ENCODE assay signal across 17 mouse cellular contexts in the genomic region with DNA sequence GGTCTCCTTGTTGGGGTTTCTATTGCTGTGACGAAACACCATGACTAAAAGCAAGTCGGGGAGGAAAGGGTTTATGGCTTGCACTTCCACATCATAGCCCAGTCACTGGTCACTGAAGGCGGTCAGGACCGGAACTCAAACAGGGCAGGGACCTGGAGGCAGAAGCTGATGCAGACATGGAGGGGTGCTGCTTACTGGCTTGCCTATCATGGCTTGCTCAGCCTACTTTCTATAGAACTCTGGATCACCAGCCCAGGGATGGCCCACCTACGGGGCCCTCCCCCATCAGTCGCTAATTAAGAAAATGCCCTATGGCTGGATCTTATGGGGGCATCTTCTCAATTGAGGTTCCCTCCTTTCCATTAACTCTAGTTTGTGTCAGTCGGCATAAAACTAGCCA. TPM values are rescaled to one million over a fixed set of nuclear protein-coding genes. Genes with fewer than 3 reads are reported as not detected.
DNase-seq lines count a peak whose midpoint lies in the region; ATAC-seq and TF ChIP-seq lines count a peak whose summit lies in the region.
"Had no signal": no experiment of that assay in that cellular context is flagged by ENCODE, and none has a peak within 500 bp of the region (broad histone marks: within the 10 kb centered on the region; RNA-seq: fewer than 3 reads in every experiment).

No protein-coding gene starts in this region.

- no peak overlapping the region for H3K27ac ChIP-seq in intestine, embryonic 15.5 days
- no peak overlapping the region for H3K27ac ChIP-seq in intestine, embryonic 16.5 days (ENCODE audit: low read length)
- no peak overlapping the region for H3K27ac ChIP-seq in lung, embryonic 15.5 days
- H3K27ac ChIP-seq in bone marrow macrophage, adult 2 months (ENCODE audit: insufficient read depth, low read depth, low read length), result peak overlapping the region; percentile 95
- H3K27ac ChIP-seq in intestine, postnatal 0 days (ENCODE audit: low read depth, low read length), result no peak overlapping the region
- H3K27ac ChIP-seq: embryonic facial prominence, embryonic 15.5 days; stomach, embryonic 15.5 days had no signal

- H3K4me1 ChIP-seq in intestine, embryonic 15.5 days (replicated peaks), result peaks cover 11% of the 10 kb centered on the region
- H3K4me1 ChIP-seq in intestine, embryonic 16.5 days (ENCODE audit: control insufficient read depth, insufficient read depth, low read length), result peaks cover 30% of the 10 kb centered on the region
- peaks cover 26% of the 10 kb centered on the region for H3K4me1 ChIP-seq in lung, embryonic 15.5 days
- H3K4me1 ChIP-seq in bone marrow macrophage, adult 2 months (ENCODE audit: control insufficient read depth, insufficient read depth, low read length), result peaks cover 19% of the 10 kb centered on the region
- H3K4me1 ChIP-seq in intestine, postnatal 0 days (replicated peaks; ENCODE audit: control insufficient read depth, insufficient read depth, low read length), result 0 out of 2 replicates have a peak, but pooled peaks cover 4% of the 10 kb centered on the region

- H3K9me3 ChIP-seq in intestine, embryonic 15.5 days, result no peaks in the 10 kb centered on the region
- H3K9me3 ChIP-seq in intestine, embryonic 16.5 days (ENCODE audit: control insufficient read depth, low read length), result no peaks in the 10 kb centered on the region
- no peaks in the 10 kb centered on the region for H3K9me3 ChIP-seq in lung, embryonic 15.5 days
- H3K9me3 ChIP-seq in intestine, postnatal 0 days (ENCODE audit: control insufficient read depth), result no peaks in the 10 kb centered on the region
- H3K9me3 ChIP-seq: embryonic facial prominence, embryonic 15.5 days; stomach, embryonic 15.5 days had no signal

- H3K27me3 ChIP-seq in intestine, embryonic 15.5 days (replicated peaks), result no peaks in the 10 kb centered on the region
- H3K27me3 ChIP-seq in intestine, embryonic 16.5 days (replicated peaks; ENCODE audit: control insufficient read depth, insufficient read depth, low read length), result no peaks in the 10 kb centered on the region
- no peaks in the 10 kb centered on the region for H3K27me3 ChIP-seq in lung, embryonic 15.5 days
- no peaks in the 10 kb centered on the region for H3K27me3 ChIP-seq in intestine, postnatal 0 days (replicated peaks; ENCODE audit: control insufficient read depth, insufficient read depth, low read length)
- H3K27me3 ChIP-seq: embryonic facial prominence, embryonic 15.5 days; stomach, embryonic 15.5 days had no signal

- no peaks in the 10 kb centered on the region for H3K36me3 ChIP-seq in intestine, embryonic 15.5 days
- no peaks in the 10 kb centered on the region for H3K36me3 ChIP-seq in intestine, embryonic 16.5 days (ENCODE audit: control insufficient read depth, insufficient read depth, low read length)
- H3K36me3 ChIP-seq in lung, embryonic 15.5 days, result no peaks in the 10 kb centered on the region
- H3K36me3 ChIP-seq in intestine, postnatal 0 days (ENCODE audit: control insufficient read depth, insufficient read depth), result no peaks in the 10 kb centered on the region
- H3K36me3 ChIP-seq: stomach, embryonic 15.5 days had no signal

- H3K4me2 ChIP-seq in intestine, embryonic 15.5 days (replicated peaks), result 0 out of 2 replicates have a peak overlapping the region, but pooled peaks have one; percentile 85
- H3K4me2 ChIP-seq in intestine, embryonic 16.5 days (ENCODE audit: low read depth, low read length), result no peak overlapping the region
- peak overlapping the region; percentile 83 for H3K4me2 ChIP-seq in lung, embryonic 15.5 days
- peak overlapping the region; percentile 89; the same call in 1 of the 2 replicates for H3K4me2 ChIP-seq in intestine, postnatal 0 days (replicated peaks; ENCODE audit: low read depth)

- ATAC-seq in intestine, embryonic 15.5 days, result no peak
- no peak for ATAC-seq in intestine, embryonic 16.5 days
- ATAC-seq in lung, embryonic 15.5 days (ENCODE audit: borderline replicate concordance, extremely low read depth, low FRiP score, low TSS enrichment), result no peak
- ATAC-seq in intestine, postnatal 0 days, result no peak
- ATAC-seq: forebrain, postnatal 0 days; liver, postnatal 0 days; midbrain, embryonic 16.5 days had no signal

- TF ChIP-seq POLR2A in bone marrow macrophage, adult 2 months (IDR thresholded peaks at IDR 0.05; ENCODE audit: borderline replicate concordance, low read depth, low read length), result no peak

- no peak overlapping the region for H3K9ac ChIP-seq in intestine, embryonic 15.5 days
- H3K9ac ChIP-seq in intestine, embryonic 16.5 days (ENCODE audit: low read depth, low read length), result no peak overlapping the region
- H3K9ac ChIP-seq in lung, embryonic 15.5 days, result no peak overlapping the region
- H3K9ac ChIP-seq in intestine, postnatal 0 days (ENCODE audit: low read depth, low read length), result no peak overlapping the region
- H3K9ac ChIP-seq: embryonic facial prominence, embryonic 15.5 days; forebrain, postnatal 0 days; liver, postnatal 0 days had no signal

- DNase-seq in lung, adult 18-20 months, result no peak
- no peak for DNase-seq in c-Kit-positive CD71-positive TER-119-positive erythroid progenitor cells, embryonic 14.5 days (ENCODE audit: low spot score)
- DNase-seq: adrenal gland, adult 2 months; cerebellum, postnatal 10 days; forebrain, postnatal 0 days; heart, postnatal 36 days; kidney, adult 9 months; liver, postnatal 0 days; retina, postnatal 1 day had no signal

- no peak for TF ChIP-seq CTCF in bone marrow macrophage, adult 2 months (IDR thresholded peaks at IDR 0.05; ENCODE audit: low read depth, low read length)
- TF ChIP-seq CTCF in intestine, postnatal 0 days (IDR thresholded peaks at IDR 0.05; ENCODE audit: low read depth), result no peak

- 88% methylated on average over 7 of the region's 7 CpGs for WGBS in intestine, embryonic 15.5 days
- WGBS in intestine, embryonic 16.5 days, result 86% methylated on average over 7 of the region's 7 CpGs
- WGBS in lung, embryonic 15.5 days, result 84% methylated on average over 7 of the region's 7 CpGs
- WGBS in intestine, postnatal 0 days, result 82% methylated on average over 7 of the region's 7 CpGs

- H3K4me3 ChIP-seq in intestine, embryonic 15.5 days (replicated peaks), result no peak overlapping the region
- no peak overlapping the region for H3K4me3 ChIP-seq in intestine, embryonic 16.5 days (ENCODE audit: low read length)
- H3K4me3 ChIP-seq in lung, embryonic 15.5 days, result 0 out of 2 replicates have a peak overlapping the region, but pooled peaks have one; percentile 89
- H3K4me3 ChIP-seq in bone marrow macrophage, adult 2 months (ENCODE audit: insufficient read depth, low read length), result peak overlapping the region; percentile 83
- H3K4me3 ChIP-seq in intestine, postnatal 0 days (ENCODE audit: low read depth, low read length), result no peak overlapping the region

RNA-seq across cellular contexts. Expression of a gene that starts 1.7 kb away (rescaled TPM):
- 54.0 and 54.4 TPM in 2 replicates for polyA plus RNA-seq in intestine, embryonic 15.5 days (2015; fragmentation: Nextera tagmentation; extraction: Ambion mirVana)
- polyA plus RNA-seq in intestine, embryonic 16.5 days (2015; fragmentation: Nextera tagmentation; extraction: Ambion mirVana), result 41.5 and 51.6 TPM in 2 replicates
- polyA plus RNA-seq in lung, embryonic 15.5 days (2015; fragmentation: Nextera tagmentation; extraction: Ambion mirVana), result 68.6 and 73.5 TPM in 2 replicates
- polyA plus RNA-seq in bone marrow macrophage, adult 2 months (2012; ENCODE audit: insufficient read depth, insufficient read length, missing spikeins), result 30.7 and 33.2 TPM in 2 replicates
- polyA plus RNA-seq in intestine, postnatal 0 days (2015; fragmentation: Nextera tagmentation; extraction: Ambion mirVana), result 26.1 and 28.6 TPM in 2 replicates

RNA-seq across cellular contexts. Expression of a gene that starts 2.3 kb away (rescaled TPM):
- 12.5 and 13.3 TPM in 2 replicates for polyA plus RNA-seq in intestine, embryonic 15.5 days (2015; fragmentation: Nextera tagmentation; extraction: Ambion mirVana)
- 10.0 and 11.4 TPM in 2 replicates for polyA plus RNA-seq in intestine, embryonic 16.5 days (2015; fragmentation: Nextera tagmentation; extraction: Ambion mirVana)
- 17.1 and 19.3 TPM in 2 replicates for polyA plus RNA-seq in lung, embryonic 15.5 days (2015; fragmentation: Nextera tagmentation; extraction: Ambion mirVana)
- 24.6 and 29.0 TPM in 2 replicates for polyA plus RNA-seq in bone marrow macrophage, adult 2 months (2012; ENCODE audit: insufficient read depth, insufficient read length, missing spikeins)
- polyA plus RNA-seq in intestine, postnatal 0 days (2015; fragmentation: Nextera tagmentation; extraction: Ambion mirVana), result 9.8 and 10.0 TPM in 2 replicates

RNA-seq across cellular contexts. Expression of a gene that starts 55.1 kb away (rescaled TPM):
- polyA plus RNA-seq in intestine, embryonic 15.5 days (2015; fragmentation: Nextera tagmentation; extraction: Ambion mirVana), result 3.9 and 4.1 TPM in 2 replicates
- 2.3 and 2.9 TPM in 2 replicates for polyA plus RNA-seq in intestine, embryonic 16.5 days (2015; fragmentation: Nextera tagmentation; extraction: Ambion mirVana)
- 3.5 and 4.8 TPM in 2 replicates for polyA plus RNA-seq in lung, embryonic 15.5 days (2015; fragmentation: Nextera tagmentation; extraction: Ambion mirVana)
- 7.5 TPM in 2 replicates for polyA plus RNA-seq in bone marrow macrophage, adult 2 months (2012; ENCODE audit: insufficient read depth, insufficient read length, missing spikeins)
- polyA plus RNA-seq in intestine, postnatal 0 days (2015; fragmentation: Nextera tagmentation; extraction: Ambion mirVana), result 1.4 and 1.6 TPM in 2 replicates

Comparison
In these comparisons a context has a peak if more than half of its experiments do, and no peak if none do; other contexts are left out.
1. H3K4me3 ChIP-seq: peak in lung, embryonic 15.5 days (single experiment) and bone marrow macrophage, adult 2 months (single experiment); none in intestine, embryonic 15.5 days (single experiment), intestine, embryonic 16.5 days (single experiment) and intestine, postnatal 0 days (single experiment).